Mouse (Mus musculus) cerebellum, adult 2 months (tissue): ENCODE data around the gene Cxcr2.

Experiments
- CTCF ChIP-seq: fragments of 200-500 bp; IDR thresholded peaks from 2 replicates; pipeline ENCODE4 v1.5.1; 2011; ENCODE audit warnings: low read depth, mild to moderate bottlenecking, control low read depth, low read length, moderate library complexity, borderline replicate concordance; ENCODE audit not compliant: insufficient read depth
- POLR2A ChIP-seq: fragments of 200-500 bp; IDR thresholded peaks from 2 replicates; pipeline ENCODE4 v1.6.1; 2011; ENCODE audit warnings: low read length, control low read depth, borderline replicate concordance; ENCODE audit not compliant: insufficient read depth

- no peak for TF ChIP-seq POLR2A
- no peak for TF ChIP-seq CTCF
Measured at GRCm38 (mm10) chr1:74196621-74197419, 43.0 kb downstream of the Cxcr2 start.
